Mouse (Mus musculus) neutrophil, adult 5-6 weeks (primary cell): Measurements from ENCODE around the gene Nmb. TPM values are rescaled to one million over a fixed set of nuclear protein-coding genes. Genes with fewer than 3 reads are reported as not detected.

ENCODE experiments used
- ATAC-seq: fragments of 151-379, 151-347 bp; 2 replicates; pipeline ENCODE4 v1.8.0; 2017; ENCODE audit warnings: mild to moderate bottlenecking, moderate TSS enrichment; ENCODE audit not compliant: insufficient number of reproducible peaks, poor library complexity, low FRiP score, severe bottlenecking; ENCODE audit errors: extremely low read depth
- total RNA-seq: library from RNA; stranded (forward); fragments of 200-1000 nt; gene quantifications from 2 replicates; pipeline ENCODE4 v1.2.3, GENCODE M21; 2017

Nmb gene
- total RNA-seq, 1 experiment from 2014 or later, result 2.0 TPM

DNA sequence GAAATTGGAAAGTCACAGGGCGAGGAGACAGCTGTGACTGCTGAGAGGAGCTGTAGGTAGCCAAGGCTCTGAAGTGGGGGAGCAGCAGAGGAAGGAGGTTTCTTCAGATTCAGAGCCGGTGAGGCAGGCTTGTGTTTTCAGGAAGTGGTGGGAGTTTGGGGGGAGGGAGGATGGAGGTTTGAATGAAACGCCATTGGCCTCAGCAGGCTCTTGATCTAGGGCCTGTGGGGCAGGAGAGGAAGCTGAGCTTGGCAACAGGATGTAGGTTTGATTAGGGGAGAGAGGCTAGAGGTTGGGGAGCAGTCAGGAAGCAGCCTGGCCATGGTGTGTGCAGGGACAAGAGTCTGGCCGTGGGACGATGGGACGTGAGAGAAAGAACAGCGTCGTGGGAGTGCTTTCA is 40.0 kb downstream of the Nmb start:
- peak; percentile 41; the same call in 1 of the 2 replicates for ATAC-seq

DNA sequence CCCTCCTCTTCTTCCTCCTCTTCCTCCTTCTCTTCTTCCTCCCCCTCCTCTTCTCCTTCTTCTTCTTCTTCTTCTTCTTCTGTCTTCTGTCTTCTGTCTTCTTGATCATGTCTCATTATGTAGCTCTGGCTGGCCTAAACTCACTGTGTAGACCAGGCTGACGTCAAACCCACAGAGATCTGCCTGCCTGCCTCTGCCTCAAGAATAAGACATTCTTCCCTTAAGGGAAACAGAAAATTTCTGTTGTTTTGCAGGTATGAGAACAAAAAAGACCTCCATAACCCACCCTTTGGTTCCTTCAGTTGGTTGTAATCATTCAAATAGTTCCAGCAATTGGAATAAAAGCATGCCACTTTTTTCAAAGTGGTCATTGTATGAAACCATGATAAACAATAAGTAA is 40.7 kb downstream of the Nmb start:
- no peak for ATAC-seq

DNA sequence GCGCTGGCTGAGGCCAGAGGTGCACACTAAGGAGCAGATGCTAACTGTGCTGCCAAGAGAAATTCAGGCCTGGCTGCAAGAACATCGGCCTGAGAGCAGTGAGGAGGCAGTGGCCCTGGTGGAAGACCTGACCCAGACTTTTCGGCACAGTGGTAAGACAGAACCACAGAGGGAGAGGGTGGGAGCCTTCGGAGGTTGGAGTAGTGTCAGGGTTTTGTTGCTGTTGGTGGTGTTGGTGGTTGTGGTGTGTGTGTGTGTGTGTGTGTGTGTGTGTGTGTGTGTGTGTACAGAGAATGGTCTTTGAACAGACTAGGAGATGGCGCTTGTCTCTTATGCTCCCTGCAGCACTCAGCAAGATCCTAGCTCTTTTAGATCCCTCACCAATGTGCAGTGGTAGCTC is 41.4 kb downstream of the Nmb start:
- ATAC-seq, result no peak

DNA sequence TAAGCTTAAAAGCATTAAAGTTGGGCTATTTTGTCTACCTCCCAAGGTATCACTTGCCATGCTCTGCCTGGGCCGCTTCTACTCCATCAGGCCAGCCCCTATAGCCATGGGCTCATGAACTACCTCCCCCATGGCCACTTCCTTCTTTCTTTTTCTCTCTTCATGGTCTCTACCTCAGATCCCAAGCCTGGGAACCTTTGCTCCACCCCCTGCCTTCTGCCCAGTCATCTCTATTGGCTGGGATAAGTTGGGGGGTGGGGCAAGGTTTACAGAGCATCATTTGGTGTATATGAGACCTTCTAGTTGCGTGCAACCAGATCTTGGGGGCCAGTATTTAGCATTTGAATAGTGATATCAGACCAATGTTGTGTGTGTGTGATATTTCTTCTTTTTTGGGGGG is 42.4 kb downstream of the Nmb start:
- ATAC-seq, result no peak

DNA sequence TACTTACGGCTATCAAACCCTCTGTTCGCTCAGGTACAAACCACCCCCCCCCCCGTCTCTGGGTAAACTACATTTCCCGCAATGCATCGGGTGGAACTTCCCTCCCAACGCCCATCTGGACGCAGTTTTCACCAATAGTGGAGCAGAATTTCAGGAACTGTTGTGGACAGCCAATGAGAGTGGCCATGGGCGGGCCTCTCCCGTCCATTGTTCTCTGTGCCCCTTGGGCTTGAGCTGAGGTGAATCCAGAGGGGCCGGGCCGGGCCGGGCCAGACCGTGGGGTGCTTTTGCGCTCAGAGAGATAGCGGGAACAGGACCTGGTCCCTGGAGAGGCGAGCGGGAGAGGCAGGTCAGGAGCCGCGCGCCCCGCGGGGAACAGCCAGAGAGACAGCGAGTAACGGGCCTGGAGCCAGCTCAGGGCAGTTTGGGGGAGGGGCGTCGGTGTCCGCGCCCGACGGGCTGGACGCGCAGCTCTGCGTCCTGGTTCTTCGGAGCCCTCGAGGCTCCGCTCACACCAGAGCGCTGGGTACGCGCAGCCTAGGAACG is 44.1 kb downstream of the Nmb start, which contains the start of gene Zscan2:
Gene Zscan2 (plus strand): TSS at position 192 of the 546 bp plus-strand sequence.
- peak; percentile 95 for ATAC-seq

DNA sequence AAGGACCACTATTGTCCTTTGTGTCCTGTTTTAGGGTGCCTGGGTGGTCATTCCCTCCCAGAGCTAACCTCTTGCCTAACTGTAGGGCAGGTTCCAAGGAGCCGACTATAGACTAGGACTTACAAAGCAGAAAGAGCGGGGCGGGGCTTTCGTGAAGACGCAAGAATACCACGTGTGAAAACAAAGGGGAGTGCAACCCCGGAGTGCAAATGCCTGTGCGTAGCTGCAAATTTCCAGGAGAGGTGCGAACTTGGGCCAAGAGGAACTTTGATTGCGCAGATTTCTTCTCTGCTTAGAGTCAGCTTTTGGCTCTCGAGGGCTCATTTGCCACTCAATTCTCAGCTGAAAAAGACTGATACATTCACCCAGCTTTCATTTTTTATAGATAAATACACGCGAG is 44.6 kb downstream of the Nmb start:
- ATAC-seq, result no peak

DNA sequence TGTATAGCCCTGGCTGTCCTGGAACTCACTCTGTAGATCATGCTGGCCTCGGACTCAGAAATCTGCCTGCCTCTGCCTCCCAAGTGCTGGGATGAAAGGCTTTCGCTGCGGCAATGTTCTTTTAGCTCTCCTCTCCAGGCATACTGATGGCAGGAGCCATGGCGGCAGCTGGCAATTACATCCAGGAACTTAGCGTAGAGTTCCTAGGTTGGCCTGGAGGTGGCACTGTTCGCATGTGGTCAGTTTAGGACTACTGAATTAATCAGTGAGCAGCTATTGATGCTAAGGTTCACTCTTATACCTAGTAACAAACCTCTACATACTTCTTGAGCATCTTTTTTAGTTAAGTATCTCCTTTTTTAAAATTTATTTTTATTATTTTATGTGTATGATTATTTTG is 47.7 kb downstream of the Nmb start:
- peak; percentile 70; the same call in 1 of the 2 replicates for ATAC-seq

DNA sequence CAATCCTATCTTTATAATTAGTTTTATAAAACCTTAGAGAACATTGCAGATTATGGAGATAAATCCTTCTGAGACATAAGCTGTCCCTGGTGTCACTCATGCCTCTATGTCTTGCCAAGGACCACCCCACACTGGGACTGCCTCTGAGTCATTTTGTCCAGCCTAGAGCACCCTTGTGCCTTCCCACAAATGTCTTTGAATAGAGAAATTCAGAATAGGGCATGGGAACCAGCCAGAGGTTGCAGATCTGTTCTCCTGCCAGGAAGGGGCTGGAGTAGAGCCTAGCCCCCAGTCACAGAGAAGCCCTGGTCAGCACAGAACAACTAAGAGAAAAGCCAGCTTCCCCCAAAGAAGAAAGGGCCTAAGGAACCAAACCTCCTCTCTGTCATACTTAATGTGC is 49.6 kb downstream of the Nmb start:
- ATAC-seq, result no peak

DNA sequence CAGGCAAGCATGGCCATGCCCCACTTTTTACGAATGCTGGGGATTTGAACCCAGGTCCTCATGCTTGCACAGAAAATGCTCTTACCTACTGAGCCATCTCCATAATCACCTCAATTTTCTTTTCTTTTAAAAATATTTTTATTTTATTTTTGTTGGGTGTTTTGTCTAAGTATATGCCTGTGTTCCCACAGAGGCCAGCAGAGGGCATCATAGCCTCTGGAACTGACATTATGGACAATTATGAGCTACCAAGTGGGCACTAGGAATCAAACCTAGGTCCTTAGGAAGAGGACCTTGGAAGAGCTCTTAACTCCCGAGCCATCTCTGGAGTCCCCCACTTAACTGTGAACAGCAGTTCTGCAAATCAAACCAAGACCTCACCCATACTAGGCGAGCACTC is 51.7 kb downstream of the Nmb start:
- no peak for ATAC-seq

Other genes starting within 250 kb of the Nmb start
- 34.3 and 36.6 TPM in 2 replicates for gene Crtc3, start 216.2 kb downstream of the Nmb start, total RNA-seq
- gene Iqgap1, start 79.1 kb downstream of the Nmb start, total RNA-seq, result 756 and 768 TPM in 2 replicates
- gene Zscan2, start 44.2 kb downstream of the Nmb start, total RNA-seq, result 10.8 TPM in 2 replicates
- 13.9 and 15.0 TPM in 2 replicates for gene Wdr73, start 3.8 kb downstream of the Nmb start, total RNA-seq
- 182 and 199 TPM in 2 replicates for gene Sec11a, start 42.7 kb upstream of the Nmb start, total RNA-seq
- 63.6 and 69.0 TPM in 2 replicates for gene Zfp592, start 88.6 kb upstream of the Nmb start, total RNA-seq
- 0.12 and 0.25 TPM in 2 replicates for gene Alpk3, start 152.5 kb upstream of the Nmb start, total RNA-seq
- not detected in 2 replicates for gene Slc28a1, start 209.7 kb upstream of the Nmb start, total RNA-seq